Mouse (Mus musculus) megakaryocyte, embryonic 14.5 days (primary cell): Measurements from ENCODE around the gene Meox1.

Experiments
- FLI1 ChIP-seq: IDR thresholded peaks from 2 replicates; pipeline ENCODE4 v1.6.1; 2012; ENCODE audit warnings: low read length, inconsistent platforms, mixed read lengths
- GATA1 ChIP-seq: IDR thresholded peaks from 3 replicates; pipeline ENCODE4 v1.6.1; 2012; ENCODE audit warnings: mixed read lengths, low read length, inconsistent platforms, borderline replicate concordance

- TF ChIP-seq GATA1 (no peak), FLI1 (no peak)
Observed at GRCm38 (mm10) chr11:101889781-101890180, 4.4 kb downstream of the Meox1 start.
